Mouse (Mus musculus) midbrain, embryonic 15.5 days (tissue): ENCODE measurements around the gene Cbr2. TPM values are rescaled to one million over a fixed set of nuclear protein-coding genes. Genes with fewer than 3 reads are reported as not detected.
"Not testable (repeated sequence)": the region's sequence is repeated elsewhere in the genome, so short reads cannot be mapped to it uniquely, and the experiment has no call there.

Experiments
- ATAC-seq: fragments of 200-750 bp; cut with Nextera tagmentation; replicated peaks from 2 replicates; pipeline ENCODE4 v1.8.0; 2017; ENCODE audit warnings: moderate TSS enrichment
- H3K27ac ChIP-seq: fragments of 300-500 bp; sonication (generic); 2 replicates; pipeline ENCODE4 v1.5.1; 2015; ENCODE audit warnings: mild to moderate bottlenecking, inconsistent platforms
- H3K27me3 ChIP-seq: fragments of 300-500 bp; sonication (generic); replicated peaks from 2 replicates; pipeline ENCODE4 v1.6.1; 2015; ENCODE audit warnings: inconsistent platforms
- H3K36me3 ChIP-seq: fragments of 300-500 bp; sonication (generic); replicated peaks from 2 replicates; pipeline ENCODE4 v1.6.1; 2015; ENCODE audit warnings: inconsistent platforms
- H3K4me1 ChIP-seq: fragments of 300-500 bp; sonication (generic); 2 replicates; pipeline ENCODE4 v1.6.1; 2015; ENCODE audit warnings: inconsistent platforms
- H3K4me2 ChIP-seq: fragments of 300-500 bp; sonication (generic); 2 replicates; pipeline ENCODE4 v1.6.1; 2015; ENCODE audit warnings: inconsistent platforms, mild to moderate bottlenecking, moderate library complexity
- H3K4me3 ChIP-seq: fragments of 300-500 bp; sonication (generic); 2 replicates; pipeline ENCODE4 v1.5.1; 2015; ENCODE audit warnings: mild to moderate bottlenecking, inconsistent platforms
- H3K9ac ChIP-seq: fragments of 300-500 bp; sonication (generic); 2 replicates; pipeline ENCODE4 v1.6.1; 2015; ENCODE audit warnings: mild to moderate bottlenecking, inconsistent platforms
- H3K9me3 ChIP-seq: fragments of 300-500 bp; sonication (generic); 2 replicates; pipeline ENCODE4 v1.6.1; 2016; ENCODE audit warnings: inconsistent platforms
- WGBS: fragments of 180-500 bp; shearing (Covaris S2); methylation state at CpG from one replicate; pipeline ENCODE4 v1.1.7; 2015; ENCODE audit warnings: mixed read lengths; 5-methylcytosine and 5-hydroxymethylcytosine counted together
- polyA plus RNA-seq: library from polyadenylated mRNA; unstranded; fragments of >200 nt; fragmentation: Nextera tagmentation; extraction: Ambion mirVana; gene quantifications from 2 replicates; pipeline ENCODE4 v1.2.1, GENCODE M21; 2015

The Cbr2 gene
- polyA plus RNA-seq, 1 experiment from 2014 or later: 1.2 TPM

- WGBS: 70% methylated on average over 14 of the region's 14 CpGs
- H3K4me2 ChIP-seq: no peak overlapping the region
- no peak for ATAC-seq
- H3K9ac ChIP-seq: no peak overlapping the region
- no peaks in the 10 kb centered on the region for H3K4me1 ChIP-seq
- no peaks in the 10 kb centered on the region for H3K9me3 ChIP-seq
- H3K36me3 ChIP-seq: no peaks in the 10 kb centered on the region
- H3K27me3 ChIP-seq: no peaks in the 10 kb centered on the region; the same call in 1 of the 2 replicates
- H3K4me3 ChIP-seq: no peak overlapping the region
- H3K27ac ChIP-seq: no peak overlapping the region
These were observed 30.1 kb upstream of the Cbr2 start for GRCm38 (mm10) chr11:120761811-120762671.

GRCm38 (mm10) chr11:120760236-120760635 lies 28.3 kb upstream of the Cbr2 start:
- Histone ChIP-seq H3K9me3 (no peaks in the 10 kb centered on the region), H3K4me1 (no peaks in the 10 kb centered on the region), H3K4me3 (no peak overlapping the region), H3K27me3 (no peaks in the 10 kb centered on the region; the same call in 1 of the 2 replicates), H3K9ac (no peak overlapping the region), H3K36me3 (no peaks in the 10 kb centered on the region), H3K27ac (no peak overlapping the region), H3K4me2 (no peak overlapping the region)
- ATAC-seq: no peak
- WGBS: 94% methylated on average over 9 of the region's 9 CpGs

- Histone ChIP-seq H3K27ac (no peak overlapping the region), H3K36me3 (no peaks in the 10 kb centered on the region), H3K9me3 (no peaks in the 10 kb centered on the region), H3K4me2 (no peak overlapping the region), H3K27me3 (no peaks in the 10 kb centered on the region), H3K4me1 (no peaks in the 10 kb centered on the region), H3K9ac (no peak overlapping the region), H3K4me3 (no peak overlapping the region)
- 73% methylated on average over 4 of the region's 4 CpGs for WGBS
- ATAC-seq: no peak
These were observed 19.7 kb upstream of the Cbr2 start for GRCm38 (mm10) chr11:120751606-120752005.

- H3K27me3 ChIP-seq: no peaks in the 10 kb centered on the region
- no peaks in the 10 kb centered on the region for H3K9me3 ChIP-seq
- no peak overlapping the region for H3K9ac ChIP-seq
- H3K4me3 ChIP-seq: no peak overlapping the region
- no peaks in the 10 kb centered on the region for H3K36me3 ChIP-seq
- 60% methylated on average over 8 of the region's 8 CpGs for WGBS
- no peak for ATAC-seq
- no peak overlapping the region for H3K27ac ChIP-seq
- H3K4me2 ChIP-seq: no peak overlapping the region
- no peaks in the 10 kb centered on the region for H3K4me1 ChIP-seq
These were observed 17.5 kb upstream of the Cbr2 start for GRCm38 (mm10) chr11:120749430-120749829.

- H3K9ac ChIP-seq: no peak overlapping the region
- 80% methylated on average over 4 of the region's 4 CpGs for WGBS
- no peak overlapping the region for H3K4me3 ChIP-seq
- no peaks in the 10 kb centered on the region for H3K27me3 ChIP-seq
- no peak overlapping the region for H3K27ac ChIP-seq
- ATAC-seq: no peak
- no peaks in the 10 kb centered on the region for H3K4me1 ChIP-seq
- H3K4me2 ChIP-seq: no peak overlapping the region
- H3K9me3 ChIP-seq: no peaks in the 10 kb centered on the region
- no peaks in the 10 kb centered on the region for H3K36me3 ChIP-seq
These were observed 16.1 kb upstream of the Cbr2 start for GRCm38 (mm10) chr11:120747974-120748373.

- no peak overlapping the region for H3K27ac ChIP-seq
- ATAC-seq: no peak
- no peaks in the 10 kb centered on the region for H3K36me3 ChIP-seq
- 74% methylated on average over 7 of the region's 7 CpGs for WGBS
- H3K9me3 ChIP-seq: no peaks in the 10 kb centered on the region
- no peaks in the 10 kb centered on the region for H3K27me3 ChIP-seq
- no peak overlapping the region for H3K4me2 ChIP-seq
- no peak overlapping the region for H3K4me3 ChIP-seq
- no peaks in the 10 kb centered on the region for H3K4me1 ChIP-seq
- H3K9ac ChIP-seq: no peak overlapping the region
These were observed 12.3 kb upstream of the Cbr2 start for GRCm38 (mm10) chr11:120744121-120744701.

GRCm38 (mm10) chr11:120740981-120741380 lies 9.1 kb upstream of the Cbr2 start:
- H3K36me3 ChIP-seq: no peaks in the 10 kb centered on the region
- no peak overlapping the region for H3K4me3 ChIP-seq
- WGBS: 93% methylated on average over 5 of the region's 5 CpGs
- ATAC-seq: no peak
- H3K4me2 ChIP-seq: no peak overlapping the region
- no peaks in the 10 kb centered on the region for H3K9me3 ChIP-seq
- no peak overlapping the region for H3K9ac ChIP-seq
- no peaks in the 10 kb centered on the region for H3K27me3 ChIP-seq
- no peaks in the 10 kb centered on the region for H3K4me1 ChIP-seq
- no peak overlapping the region for H3K27ac ChIP-seq

- WGBS: 82% methylated on average over 6 of the region's 6 CpGs
- no peak for ATAC-seq
- Histone ChIP-seq H3K9me3 (no peaks in the 10 kb centered on the region), H3K9ac (no peak overlapping the region), H3K27ac (no peak overlapping the region), H3K4me1 (no peaks in the 10 kb centered on the region), H3K36me3 (no peaks in the 10 kb centered on the region), H3K4me2 (no peak overlapping the region), H3K27me3 (no peaks in the 10 kb centered on the region), H3K4me3 (no peak overlapping the region)
These were observed 4.5 kb upstream of the Cbr2 start for GRCm38 (mm10) chr11:120736424-120736823.

- H3K4me3 ChIP-seq: no peak overlapping the region
- H3K9me3 ChIP-seq: no peaks in the 10 kb centered on the region
- H3K27me3 ChIP-seq: peaks cover 3% of the 10 kb centered on the region; the same call in 1 of the 2 replicates
- no peak overlapping the region for H3K27ac ChIP-seq
- H3K9ac ChIP-seq: no peak overlapping the region
- H3K36me3 ChIP-seq: no peaks in the 10 kb centered on the region
- ATAC-seq: no peak
- H3K4me1 ChIP-seq: no peaks in the 10 kb centered on the region
- H3K4me2 ChIP-seq: no peak overlapping the region
- WGBS: 69% methylated on average over 6 of the region's 6 CpGs
These were observed 1.6 kb upstream of the Cbr2 start for GRCm38 (mm10) chr11:120733521-120733920.

GRCm38 (mm10) chr11:120731395-120731794 lies 519 bp downstream of the Cbr2 start:
- Histone ChIP-seq H3K4me1 (peaks cover 9% of the 10 kb centered on the region), H3K4me3 (no peak overlapping the region), H3K27me3 (peaks cover 5% of the 10 kb centered on the region; the same call in 1 of the 2 replicates), H3K9ac (no peak overlapping the region), H3K9me3 (no peaks in the 10 kb centered on the region), H3K36me3 (no peaks in the 10 kb centered on the region), H3K4me2 (no peak overlapping the region), H3K27ac (no peak overlapping the region)
- 88% methylated on average over 1 of the region's 1 CpGs for WGBS
- no peak for ATAC-seq

GRCm38 (mm10) chr11:120730331-120730870 lies 1.5 kb downstream of the Cbr2 start:
- no peak for ATAC-seq
- H3K9me3 ChIP-seq: no peaks in the 10 kb centered on the region
- no peak overlapping the region for H3K4me3 ChIP-seq
- H3K36me3 ChIP-seq: no peaks in the 10 kb centered on the region
- no peak overlapping the region for H3K4me2 ChIP-seq
- WGBS: 84% methylated on average over 10 of the region's 10 CpGs
- peaks cover 5% of the 10 kb centered on the region; the same call in 1 of the 2 replicates for H3K27me3 ChIP-seq
- peaks cover 11% of the 10 kb centered on the region for H3K4me1 ChIP-seq
- no peak overlapping the region for H3K9ac ChIP-seq
- no peak overlapping the region for H3K27ac ChIP-seq

- H3K36me3 ChIP-seq, H3K27ac ChIP-seq, H3K4me3 ChIP-seq, H3K27me3 ChIP-seq, H3K9ac ChIP-seq, ATAC-seq, H3K9me3 ChIP-seq: not testable (repeated sequence)
- Histone ChIP-seq H3K4me1 (peaks cover 11% of the 10 kb centered on the region), H3K4me2 (peak overlapping the region; percentile 24)
- under 1% methylated on average over 17 of the region's 21 CpGs for WGBS
These were observed 2.4 kb downstream of the Cbr2 start for GRCm38 (mm10) chr11:120729432-120730050.
